Mouse (Mus musculus) liver, postnatal 0 days (tissue): ENCODE results near the gene Nol4l.

Experiments used
- CTCF ChIP-seq: sonication (generic); IDR thresholded peaks from 2 replicates; pipeline ENCODE4 v1.5.1; 2016; ENCODE audit warnings: antibody characterized with exemption, low read depth
- EP300 ChIP-seq: IDR thresholded peaks from 2 replicates; pipeline ENCODE4 v1.6.1; 2016; ENCODE audit warnings: antibody characterized with exemption, low read depth, mild to moderate bottlenecking

- TF ChIP-seq EP300 (no peak), CTCF (no peak)
Observed at GRCm38 (mm10) chr2:153361101-153361710, 168.6 kb downstream of the Nol4l start.
